Mouse (Mus musculus) CH12.LX (cell line): Measurements from ENCODE around the gene Zfp36l1. TPM values are rescaled to one million over a fixed set of nuclear protein-coding genes. Genes with fewer than 3 reads are reported as not detected.

Experiments used
- DNase-seq: peaks from one replicate; pipeline ENCODE4 v3.0.0-alpha.2; 2013; ENCODE audit errors: extremely low read depth
- H3K27ac ChIP-seq: 2 replicates; pipeline ENCODE4 v1.5.1; 2012; ENCODE audit warnings: low read depth, mild to moderate bottlenecking, control low read depth, moderate library complexity; ENCODE audit not compliant: insufficient read depth
- H3K27me3 ChIP-seq: replicated peaks from 2 replicates; pipeline ENCODE3; 2012; ENCODE audit warnings: inconsistent platforms
- H3K36me3 ChIP-seq, 2 experiments: replicated peaks in 1 of 2; 2 replicates each; pipeline versions ENCODE3 to v1.6.1; 2012; ENCODE audit warnings: inconsistent platforms in 1 of 2, low read length in 1 of 2, mild to moderate bottlenecking in 1 of 2, mixed read lengths in 1 of 2, moderate library complexity in 1 of 2; ENCODE audit not compliant: control insufficient read depth in 1 of 2, insufficient read depth in 1 of 2
- H3K4me1 ChIP-seq, 2 experiments: 2 replicates each; pipeline ENCODE4 v1.6.1; 2012; ENCODE audit warnings: inconsistent platforms in 1 of 2, moderate library complexity in 1 of 2; ENCODE audit not compliant: insufficient read depth in 2 of 2, control insufficient read depth in 1 of 2
- H3K4me2 ChIP-seq: 2 replicates; pipeline ENCODE4 v1.6.1; 2012; ENCODE audit warnings: low read depth, mild to moderate bottlenecking, control low read depth; ENCODE audit not compliant: poor library complexity, insufficient read depth, severe bottlenecking
- H3K4me3 ChIP-seq, 3 experiments: fragments of 150-350 bp in 1 of 3; sonication (generic) in 1 of 3; replicated peaks in 1 of 3; 2 replicates each; pipeline versions ENCODE3 to v1.5.1; 2011 to 2012; ENCODE audit warnings: low read depth in 2 of 3, low read length in 2 of 3, mild to moderate bottlenecking in 2 of 3, moderate library complexity in 2 of 3, control low read depth in 1 of 3, improper control_type of control experiment in 1 of 3, inconsistent platforms in 1 of 3, mixed read lengths in 1 of 3; ENCODE audit not compliant: poor library complexity in 1 of 3
- H3K79me2 ChIP-seq: replicated peaks from 2 replicates; pipeline ENCODE4 v1.6.1; 2012; ENCODE audit warnings: mild to moderate bottlenecking, moderate library complexity; ENCODE audit not compliant: control insufficient read depth, poor library complexity, insufficient read depth, severe bottlenecking; ENCODE audit errors: extremely low read depth
- H3K9ac ChIP-seq: 2 replicates; pipeline ENCODE4 v1.6.1; 2012; ENCODE audit warnings: low read depth, mild to moderate bottlenecking, control low read depth, moderate library complexity; ENCODE audit not compliant: insufficient read depth
- H3K9me3 ChIP-seq: replicated peaks from 2 replicates; pipeline ENCODE3; 2012; ENCODE audit warnings: low read length, inconsistent platforms, mixed read lengths
- BHLHE40 ChIP-seq: IDR thresholded peaks from 2 replicates; pipeline ENCODE4 v1.6.1; 2011; ENCODE audit warnings: mild to moderate bottlenecking, low read depth, low read length, improper control_type of control experiment
- CHD1 ChIP-seq: IDR thresholded peaks from 2 replicates; pipeline ENCODE4 v1.6.1; 2012; ENCODE audit warnings: low read depth, low read length, improper control_type of control experiment, inconsistent platforms
- CTCF ChIP-seq, 2 experiments: IDR thresholded peaks in 1 of 2; conservative IDR thresholded peaks in 1 of 2; 2 replicates each; pipeline ENCODE4 v1.5.1; 2011 to 2012; ENCODE audit warnings: low read depth in 2 of 2, low read length in 2 of 2, improper control_type of control experiment in 1 of 2, inconsistent platforms in 1 of 2, mild to moderate bottlenecking in 1 of 2, moderate library complexity in 1 of 2
- JUN ChIP-seq: IDR thresholded peaks from 2 replicates; pipeline ENCODE4 v1.6.1; 2011; ENCODE audit warnings: low read depth, mild to moderate bottlenecking, low read length, improper control_type of control experiment, moderate library complexity; ENCODE audit not compliant: insufficient read depth
- MAFK ChIP-seq: IDR thresholded peaks from 2 replicates; pipeline ENCODE4 v1.6.1; 2011; ENCODE audit warnings: low read length, improper control_type of control experiment; ENCODE audit not compliant: insufficient replicate concordance
- MAX ChIP-seq: IDR thresholded peaks from 2 replicates; pipeline ENCODE4 v1.6.1; 2011; ENCODE audit warnings: low read length, improper control_type of control experiment
- MEF2A ChIP-seq: IDR thresholded peaks from 2 replicates; pipeline ENCODE4 v1.6.1; 2014; ENCODE audit warnings: low read depth, mild to moderate bottlenecking, inconsistent platforms, low read length, improper control_type of control experiment, borderline replicate concordance
- MYC ChIP-seq: IDR thresholded peaks from 2 replicates; pipeline ENCODE4 v1.6.1; 2011; ENCODE audit warnings: low read depth, mild to moderate bottlenecking, improper control_type of control experiment, low read length
- NELFE ChIP-seq: IDR thresholded peaks from 2 replicates; pipeline ENCODE4 v1.6.1; 2011; ENCODE audit warnings: low read depth, low read length, improper control_type of control experiment
- NRF1 ChIP-seq: IDR thresholded peaks from 2 replicates; pipeline ENCODE4 v1.6.1; 2014; ENCODE audit warnings: low read depth, mild to moderate bottlenecking, inconsistent platforms, low read length, improper control_type of control experiment, moderate library complexity
- POLR2A ChIP-seq: IDR thresholded peaks from 2 replicates; pipeline ENCODE4 v1.6.1; 2011; ENCODE audit warnings: low read depth, mild to moderate bottlenecking, improper control_type of control experiment, low read length
- RAD21 ChIP-seq: IDR thresholded peaks from 2 replicates; pipeline ENCODE4 v1.6.1; 2011; ENCODE audit warnings: low read depth, mild to moderate bottlenecking, low read length, improper control_type of control experiment, moderate library complexity
- RCOR1 ChIP-seq: conservative IDR thresholded peaks from 2 replicates; pipeline ENCODE4 v1.6.1; 2012; ENCODE audit warnings: low read depth, mild to moderate bottlenecking, inconsistent platforms, low read length, improper control_type of control experiment
- SIN3A ChIP-seq: IDR thresholded peaks from 2 replicates; pipeline ENCODE4 v1.6.1; 2012; ENCODE audit warnings: low read length, improper control_type of control experiment, inconsistent platforms
- SMC3 ChIP-seq: IDR thresholded peaks from 2 replicates; pipeline ENCODE4 v1.6.1; 2011; ENCODE audit warnings: low read depth, low read length, improper control_type of control experiment
- TCF12 ChIP-seq: IDR thresholded peaks from 2 replicates; pipeline ENCODE4 v1.6.1; 2014; ENCODE audit warnings: low read depth, mild to moderate bottlenecking, inconsistent platforms, low read length, improper control_type of control experiment
- UBTF ChIP-seq: IDR thresholded peaks from 2 replicates; pipeline ENCODE4 v1.6.1; 2012; ENCODE audit warnings: low read depth, mild to moderate bottlenecking, inconsistent platforms, low read length, improper control_type of control experiment, moderate library complexity
- ZKSCAN1 ChIP-seq: IDR thresholded peaks from 2 replicates; pipeline ENCODE4 v1.6.1; 2012; ENCODE audit warnings: low read depth, inconsistent platforms, low read length, improper control_type of control experiment, borderline replicate concordance
- dilution Hi-C: fragments of 300-500 bp; cut with MboI; formaldehyde crosslinking; loops from 2 replicates; pipeline ENCODE4 v1.14.3; 2020; ENCODE audit warnings: low sequenced_read_pairs; ENCODE audit not compliant: extremely low pct_unique_long_range_greater_than_20kb, extremely low pct_ligation_motif_present
- in situ Hi-C: fragments of 300-500 bp; cut with MboI; formaldehyde crosslinking; loops from 3 replicates; pipeline ENCODE4 v1.14.3; 2019; ENCODE audit warnings: low sequenced_read_pairs, low pct_ligation_motif_present, low pct_unique_long_range_greater_than_20kb, mixed read lengths
- polyA plus RNA-seq: library from polyadenylated mRNA; unstranded; fragments of >175 nt; gene quantifications from 2 replicates; pipeline ENCODE4 v1.2.1, GENCODE M21; 2012; ENCODE audit warnings: low read depth; ENCODE audit not compliant: insufficient read length
- total RNA-seq, 2 experiments: library from RNA; depleted of rRNA; stranded (reverse); fragments of 300-350 nt in 1 of 2; fragments of >200 nt in 1 of 2; gene quantifications; 2 replicates each; pipeline ENCODE4 v1.2.3; 2012 to 2014

Gene Zfp36l1
- total and polyA plus RNA-seq, 3 experiments = 32.7 to 192 (median 50.7) TPM

- dilution Hi-C loops = no loop called here
- TF ChIP-seq SIN3A = no peak
- TF ChIP-seq CTCF (conservative IDR thresholded peaks at IDR 0.05 in 1 of 2, IDR thresholded peaks at IDR 0.05 in 1 of 2; ENCODE audit: low read depth in 2 of 2, low read length in 2 of 2) = no peak
- no peak for TF ChIP-seq CHD1
- no peak for TF ChIP-seq SMC3
- TF ChIP-seq JUN = no peak
- no peak for TF ChIP-seq RAD21
- DNase-seq = no peak
- Histone ChIP-seq H3K36me3 (no peaks in the 10 kb centered on the region), H3K4me1 (peaks cover 23 to 53% of the 10 kb centered on the region in 2 experiments), H3K9ac (no peak overlapping the region), H3K4me3 (no peak overlapping the region), H3K27me3 (no peaks in the 10 kb centered on the region), H3K79me2 (no peaks in the 10 kb centered on the region), H3K9me3 (no peaks in the 10 kb centered on the region), H3K4me2 (no peak overlapping the region), H3K27ac (no peak overlapping the region)
- in situ Hi-C loops = loop anchor here (10.0 kb wide), 1 partner anchor 541 kb away; no protein-coding TSS in a partner anchor
Observed at GRCm38 (mm10) chr12:80145365-80145764, 32.6 kb upstream of the Zfp36l1 start.

- TF ChIP-seq ZKSCAN1 (no peak), POLR2A (no peak), NRF1 (no peak), BHLHE40 (no peak), TCF12 (no peak), MAX (no peak), MAFK (no peak), MEF2A (no peak), UBTF (no peak), SMC3 (no peak), RCOR1 (no peak), MYC (no peak), NELFE (no peak)
- H3K36me3 ChIP-seq = no peaks in the 10 kb centered on the region
- no peaks in the 10 kb centered on the region for H3K27me3 ChIP-seq
- H3K4me3 ChIP-seq = no peak overlapping the region
- H3K4me2 ChIP-seq = no peak overlapping the region
- peaks cover 24 to 48% of the 10 kb centered on the region in 2 experiments for H3K4me1 ChIP-seq
- no peaks in the 10 kb centered on the region for H3K9me3 ChIP-seq
- H3K79me2 ChIP-seq = no peaks in the 10 kb centered on the region
- no peak for DNase-seq
- in situ Hi-C loops = loop anchor here (10.0 kb wide), 1 partner anchor 540 kb away; no protein-coding TSS in a partner anchor
- H3K9ac ChIP-seq = no peak overlapping the region
- dilution Hi-C loops = no loop called here
- H3K27ac ChIP-seq = no peak overlapping the region
Observed at GRCm38 (mm10) chr12:80144846-80145245, 32.0 kb upstream of the Zfp36l1 start.
